Mouse (Mus musculus) forebrain, embryonic 13.5 days (tissue): ENCODE data around the gene Ssr2. TPM values are rescaled to one million over a fixed set of nuclear protein-coding genes. Genes with fewer than 3 reads are reported as not detected.
"Not testable (repeated sequence)": the region's sequence is repeated elsewhere in the genome, so short reads cannot be mapped to it uniquely, and the experiment has no call there.

ENCODE experiments used
- ATAC-seq: fragments of 200-750 bp; cut with Nextera tagmentation; 2 replicates; pipeline ENCODE4 v1.8.0; 2017
- H3K27ac ChIP-seq: fragments of 300-500 bp; sonication (generic); 2 replicates; pipeline ENCODE4 v1.5.1; 2015; ENCODE audit warnings: inconsistent platforms, mild to moderate bottlenecking, moderate library complexity
- H3K27me3 ChIP-seq: fragments of 300-500 bp; sonication (generic); 2 replicates; pipeline ENCODE4 v1.6.1; 2015; ENCODE audit warnings: mild to moderate bottlenecking, inconsistent platforms
- H3K36me3 ChIP-seq: fragments of 300-500 bp; sonication (generic); 2 replicates; pipeline ENCODE4 v1.6.1; 2015; ENCODE audit warnings: mild to moderate bottlenecking, inconsistent platforms; ENCODE audit not compliant: poor library complexity, severe bottlenecking
- H3K4me1 ChIP-seq: fragments of 300-500 bp; sonication (generic); 2 replicates; pipeline ENCODE4 v1.6.1; 2015; ENCODE audit warnings: inconsistent platforms
- H3K4me2 ChIP-seq: fragments of 300-500 bp; sonication (generic); 2 replicates; pipeline ENCODE4 v1.6.1; 2015; ENCODE audit warnings: inconsistent platforms, mild to moderate bottlenecking, moderate library complexity
- H3K4me3 ChIP-seq: fragments of 300-500 bp; sonication (generic); 2 replicates; pipeline ENCODE4 v1.5.1; 2015; ENCODE audit warnings: mild to moderate bottlenecking, inconsistent platforms
- H3K9ac ChIP-seq: fragments of 300-500 bp; sonication (generic); 2 replicates; pipeline ENCODE4 v1.6.1; 2015; ENCODE audit warnings: mild to moderate bottlenecking, inconsistent platforms
- H3K9me3 ChIP-seq: fragments of 300-500 bp; sonication (generic); replicated peaks from 2 replicates; pipeline ENCODE4 v1.6.1; 2016; ENCODE audit warnings: inconsistent platforms
- WGBS: fragments of 180-500 bp; shearing (Covaris S2); methylation state at CpG from one replicate; pipeline ENCODE4 v1.1.7; 2015; 5-methylcytosine and 5-hydroxymethylcytosine counted together
- polyA plus RNA-seq: library from polyadenylated mRNA; unstranded; fragments of >200 nt; fragmentation: Nextera tagmentation; extraction: Ambion mirVana; gene quantifications from 2 replicates; pipeline ENCODE4 v1.2.1, GENCODE M21; 2015

Gene Ssr2
- polyA plus RNA-seq, 1 experiment from 2014 or later: 139 TPM

DNA sequence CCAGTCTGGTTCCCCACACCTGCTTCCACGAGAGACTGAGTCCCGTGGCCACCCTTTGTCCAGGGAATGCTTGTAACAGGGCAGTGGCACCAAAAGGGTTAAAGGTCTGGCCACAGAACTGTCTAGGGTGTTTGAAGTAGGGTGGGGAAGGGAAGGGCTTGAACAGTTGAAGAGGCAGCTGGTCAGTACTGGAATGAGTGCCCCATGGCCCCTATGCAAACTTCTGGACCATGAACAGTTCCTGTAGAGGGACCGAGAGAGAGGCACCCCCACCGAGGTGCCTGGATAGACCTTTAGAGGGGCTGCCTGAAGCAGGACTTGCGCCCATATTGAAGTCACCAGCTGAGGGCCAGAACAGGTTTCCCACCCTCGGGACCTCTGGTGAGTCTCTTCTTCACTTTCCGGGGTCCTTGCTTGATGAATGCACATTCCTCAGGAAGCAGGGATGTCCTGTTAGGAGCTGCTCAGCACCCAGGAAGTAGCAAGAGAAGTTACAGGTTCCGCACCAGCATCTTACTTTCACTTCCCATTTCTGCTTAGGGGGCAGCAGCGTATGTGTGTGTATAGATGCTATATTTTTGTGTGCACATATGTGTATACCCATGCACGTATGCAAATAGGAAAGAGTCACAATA lies 17.4 kb downstream of the Ssr2 start:
- H3K4me3 ChIP-seq: no peak overlapping the region
- H3K27me3 ChIP-seq: no peaks in the 10 kb centered on the region
- H3K27ac ChIP-seq: no peak overlapping the region
- no peaks in the 10 kb centered on the region for H3K9me3 ChIP-seq
- H3K36me3 ChIP-seq: peaks cover 12% of the 10 kb centered on the region
- 77% methylated on average over 10 of the region's 10 CpGs for WGBS
- no peak overlapping the region for H3K9ac ChIP-seq
- no peak for ATAC-seq
- H3K4me2 ChIP-seq: no peak overlapping the region
- 0 out of 2 replicates have a peak, but pooled peaks cover 8% of the 10 kb centered on the region for H3K4me1 ChIP-seq

- no peak for ATAC-seq
- H3K36me3 ChIP-seq: peaks cover 4% of the 10 kb centered on the region; the same call in 1 of the 2 replicates
- no peak overlapping the region for H3K4me3 ChIP-seq
- no peaks in the 10 kb centered on the region for H3K9me3 ChIP-seq
- WGBS: 69% methylated on average over 10 of the region's 10 CpGs
- H3K4me1 ChIP-seq: 0 out of 2 replicates have a peak, but pooled peaks cover 8% of the 10 kb centered on the region
- H3K27me3 ChIP-seq: no peaks in the 10 kb centered on the region
- no peak overlapping the region for H3K4me2 ChIP-seq
- H3K27ac ChIP-seq: no peak overlapping the region
- H3K9ac ChIP-seq: no peak overlapping the region
These were observed 18.4 kb downstream of the Ssr2 start for GRCm38 (mm10) chr3:88593893-88594580.

DNA sequence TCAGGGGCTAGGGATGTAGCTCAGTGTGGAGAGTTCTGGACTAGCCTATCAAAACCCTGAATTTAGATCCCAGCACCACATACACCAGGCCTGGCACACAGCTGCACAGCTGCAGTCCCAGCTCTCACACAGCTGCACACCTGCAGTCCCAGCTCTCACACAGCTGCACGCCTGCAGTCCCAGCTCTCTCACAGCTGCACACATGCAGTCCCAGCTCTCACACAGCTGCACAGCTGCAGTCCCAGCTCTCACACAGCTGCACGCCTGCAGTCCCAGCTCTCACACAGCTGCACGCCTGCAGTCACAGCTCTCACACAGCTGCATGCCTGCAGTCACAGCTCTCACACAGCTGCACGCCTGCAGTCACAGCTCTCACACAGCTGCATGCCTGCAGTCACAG lies 20.9 kb downstream of the Ssr2 start:
- 79% methylated on average over 4 of the region's 4 CpGs for WGBS
- not testable (repeated sequence) for ATAC-seq, H3K27me3 ChIP-seq, H3K4me2 ChIP-seq, H3K36me3 ChIP-seq, H3K9ac ChIP-seq, H3K9me3 ChIP-seq, H3K27ac ChIP-seq, H3K4me1 ChIP-seq, H3K4me3 ChIP-seq

GRCm38 (mm10) chr3:88602466-88602865 lies 26.8 kb downstream of the Ssr2 start:
- WGBS: 75% methylated on average over 4 of the region's 4 CpGs
- Histone ChIP-seq H3K9me3 (no peaks in the 10 kb centered on the region), H3K36me3 (no peaks in the 10 kb centered on the region), H3K4me2 (no peak overlapping the region), H3K27ac (no peak overlapping the region), H3K9ac (no peak overlapping the region), H3K27me3 (0 out of 2 replicates have a peak, but pooled peaks cover 2% of the 10 kb centered on the region), H3K4me3 (no peak overlapping the region), H3K4me1 (peaks cover 5% of the 10 kb centered on the region)
- ATAC-seq: no peak

- no peak overlapping the region for H3K27ac ChIP-seq
- H3K9me3 ChIP-seq: no peaks in the 10 kb centered on the region
- no peak for ATAC-seq
- no peak overlapping the region for H3K4me3 ChIP-seq
- H3K9ac ChIP-seq: no peak overlapping the region
- no peaks in the 10 kb centered on the region for H3K36me3 ChIP-seq
- WGBS: 33% methylated on average over 6 of the region's 6 CpGs
- H3K4me2 ChIP-seq: no peak overlapping the region
- peaks cover 12% of the 10 kb centered on the region for H3K4me1 ChIP-seq
- H3K27me3 ChIP-seq: 0 out of 2 replicates have a peak, but pooled peaks cover 2% of the 10 kb centered on the region
These were observed 28.1 kb downstream of the Ssr2 start for GRCm38 (mm10) chr3:88603714-88604161.

GRCm38 (mm10) chr3:88604863-88605262 lies 29.2 kb downstream of the Ssr2 start:
- peaks cover 12% of the 10 kb centered on the region for H3K4me1 ChIP-seq
- H3K4me2 ChIP-seq: no peak overlapping the region
- H3K27ac ChIP-seq: no peak overlapping the region
- WGBS: 92% methylated on average over 7 of the region's 7 CpGs
- no peaks in the 10 kb centered on the region for H3K36me3 ChIP-seq
- no peak for ATAC-seq
- H3K27me3 ChIP-seq: 0 out of 2 replicates have a peak, but pooled peaks cover 2% of the 10 kb centered on the region
- no peaks in the 10 kb centered on the region for H3K9me3 ChIP-seq
- no peak overlapping the region for H3K4me3 ChIP-seq
- H3K9ac ChIP-seq: no peak overlapping the region

- H3K36me3 ChIP-seq, ATAC-seq, H3K9me3 ChIP-seq, H3K27ac ChIP-seq, H3K4me3 ChIP-seq, H3K27me3 ChIP-seq: not testable (repeated sequence)
- Histone ChIP-seq H3K4me1 (peaks cover 12% of the 10 kb centered on the region), H3K9ac (0 out of 2 replicates have a peak within 1 kb of the TSS, but pooled peaks have one; percentile 60), H3K4me2 (peak within 1 kb of the TSS; percentile 60)
- 95% methylated on average over 2 of the region's 2 CpGs for WGBS
These were observed 30.0 kb downstream of the Ssr2 start, which contains the start of gene Arhgef2 for GRCm38 (mm10) chr3:88605666-88606065. Arhgef2 (plus strand) TSS chr3:88605966.

DNA sequence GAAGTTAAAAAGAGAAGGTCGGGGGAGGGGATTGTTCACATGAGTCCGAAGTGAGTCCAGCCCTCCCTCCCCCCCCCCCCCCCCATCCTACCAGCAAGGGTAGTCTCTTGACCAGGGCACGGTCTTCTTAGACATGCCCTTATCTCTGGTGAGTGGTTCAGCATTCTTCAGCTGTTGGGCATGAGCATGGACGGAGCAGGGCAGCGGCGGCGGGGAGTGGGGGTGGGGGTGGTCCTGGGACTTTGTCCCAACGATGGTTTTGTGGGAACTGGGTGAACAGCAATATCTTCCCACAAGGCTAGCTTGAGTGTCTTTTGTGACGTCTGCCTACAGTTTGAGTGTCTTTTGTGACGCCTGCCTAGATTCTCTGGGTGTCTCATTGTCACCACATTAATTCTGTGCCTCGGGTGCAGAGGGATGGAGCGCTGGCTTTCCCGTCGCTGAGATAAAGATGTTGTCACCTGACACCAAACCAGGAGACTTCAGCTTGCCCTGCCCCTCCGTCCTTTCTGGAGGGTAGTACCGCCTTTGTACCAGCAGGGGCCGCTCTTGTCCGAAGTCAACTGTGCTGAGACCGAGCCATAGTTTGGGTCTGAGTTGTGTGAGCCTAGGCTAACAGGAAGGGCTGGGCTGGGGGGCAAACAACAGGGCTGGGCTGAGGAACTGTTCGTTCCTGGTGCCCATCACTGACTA lies 31.5 kb downstream of the Ssr2 start:
- Histone ChIP-seq H3K4me2 (peak overlapping the region; percentile 60), H3K36me3 (no peaks in the 10 kb centered on the region), H3K27me3 (0 out of 2 replicates have a peak, but pooled peaks cover 2% of the 10 kb centered on the region), H3K9me3 (no peaks in the 10 kb centered on the region), H3K4me1 (peaks cover 12% of the 10 kb centered on the region), H3K4me3 (peak overlapping the region; percentile 27), H3K27ac (no peak overlapping the region), H3K9ac (peak overlapping the region; percentile 60)
- WGBS: under 1% methylated on average over 19 of the region's 20 CpGs
- peak; percentile 92 for ATAC-seq

- H3K36me3 ChIP-seq: no peaks in the 10 kb centered on the region
- WGBS: 10% methylated on average over 10 of the region's 10 CpGs
- ATAC-seq: no peak; the same call in 1 of the 2 replicates
- no peaks in the 10 kb centered on the region for H3K9me3 ChIP-seq
- 0 out of 2 replicates have a peak, but pooled peaks cover 2% of the 10 kb centered on the region for H3K27me3 ChIP-seq
- peak overlapping the region; percentile 41 for H3K9ac ChIP-seq
- peaks cover 12% of the 10 kb centered on the region for H3K4me1 ChIP-seq
- H3K4me3 ChIP-seq: peak overlapping the region; percentile 27
- no peak overlapping the region for H3K27ac ChIP-seq
- peak overlapping the region; percentile 60 for H3K4me2 ChIP-seq
These were observed 32.1 kb downstream of the Ssr2 start for GRCm38 (mm10) chr3:88607758-88608138.

DNA sequence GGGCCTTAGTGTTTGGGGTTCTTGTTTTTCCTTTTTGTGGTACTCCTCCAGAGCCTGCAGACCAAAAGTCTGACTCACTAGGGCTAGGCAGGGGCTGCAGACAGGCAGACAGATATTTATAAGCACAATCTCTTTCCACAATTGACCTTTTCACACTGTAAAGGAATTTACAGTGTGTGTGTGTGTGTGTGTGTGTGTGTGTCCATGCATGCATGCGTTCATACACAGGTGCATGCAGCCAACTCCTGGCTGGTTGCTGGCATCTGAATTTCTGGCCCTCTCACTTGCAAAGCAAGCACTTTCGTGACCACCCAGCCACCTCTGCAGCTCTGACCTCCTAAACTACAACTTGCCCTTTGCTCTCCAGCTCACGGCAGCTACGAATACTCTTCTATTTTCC lies 33.4 kb downstream of the Ssr2 start:
- Histone ChIP-seq H3K9me3 (no peaks in the 10 kb centered on the region), H3K4me3 (no peak overlapping the region), H3K9ac (no peak overlapping the region), H3K27ac (no peak overlapping the region), H3K4me1 (peaks cover 12% of the 10 kb centered on the region), H3K27me3 (0 out of 2 replicates have a peak, but pooled peaks cover 2% of the 10 kb centered on the region), H3K36me3 (no peaks in the 10 kb centered on the region), H3K4me2 (no peak overlapping the region)
- no peak for ATAC-seq
- 86% methylated on average over 4 of the region's 4 CpGs for WGBS

- peaks cover 10% of the 10 kb centered on the region for H3K4me1 ChIP-seq
- no peaks in the 10 kb centered on the region for H3K9me3 ChIP-seq
- H3K4me2 ChIP-seq: no peak overlapping the region
- H3K36me3 ChIP-seq: no peaks in the 10 kb centered on the region
- no peak overlapping the region for H3K9ac ChIP-seq
- no peak overlapping the region for H3K27ac ChIP-seq
- no peak overlapping the region for H3K4me3 ChIP-seq
- H3K27me3 ChIP-seq: no peaks in the 10 kb centered on the region
- ATAC-seq: no peak
- 77% methylated on average over 8 of the region's 8 CpGs for WGBS
These were observed 38.7 kb downstream of the Ssr2 start for GRCm38 (mm10) chr3:88614418-88614817.

GRCm38 (mm10) chr3:88615117-88615516 lies 39.4 kb downstream of the Ssr2 start:
- WGBS: 71% methylated on average over 5 of the region's 5 CpGs
- no peak overlapping the region for H3K4me2 ChIP-seq
- peaks cover 13% of the 10 kb centered on the region for H3K4me1 ChIP-seq
- H3K9ac ChIP-seq: no peak overlapping the region
- ATAC-seq: no peak
- no peak overlapping the region for H3K27ac ChIP-seq
- no peaks in the 10 kb centered on the region for H3K9me3 ChIP-seq
- no peak overlapping the region for H3K4me3 ChIP-seq
- H3K36me3 ChIP-seq: no peaks in the 10 kb centered on the region
- H3K27me3 ChIP-seq: no peaks in the 10 kb centered on the region
